Mouse (Mus musculus): Measurements from ENCODE around the gene L1td1. TPM values are rescaled to one million over a fixed set of nuclear protein-coding genes. Genes with fewer than 3 reads are reported as not detected.

L1td1 gene
- total and polyA plus RNA-seq, 2 experiments from 2014 or later, result 0.11 TPM; not detected in 1

- no peak overlapping the region for H3K27ac ChIP-seq (ENCODE audit: low read depth)
- ATAC-seq (ENCODE audit: insufficient read depth, low read depth), result no peak
- 0 out of 2 replicates have a peak, but pooled peaks cover 15% of the 10 kb centered on the region for H3K27me3 ChIP-seq (ENCODE audit: control insufficient read depth, insufficient read depth, low read length)
- H3K9me3 ChIP-seq (replicated peaks; ENCODE audit: control insufficient read depth, low read length), result no peaks in the 10 kb centered on the region
- no peak; the same call in 1 of the 2 replicates for TF ChIP-seq CTCF (IDR thresholded peaks at IDR 0.05; ENCODE audit: low read depth)
- TF ChIP-seq EP300 (IDR thresholded peaks at IDR 0.05; ENCODE audit: low read depth), result no peak
- H3K4me3 ChIP-seq (ENCODE audit: low read depth, low read length), result no peak overlapping the region
- no peaks in the 10 kb centered on the region for H3K36me3 ChIP-seq (replicated peaks; ENCODE audit: control insufficient read depth, insufficient read depth, low read length)
- WGBS, result 33% methylated on average over 4 of the region's 4 CpGs
- no peak overlapping the region for H3K9ac ChIP-seq (replicated peaks; ENCODE audit: low read depth, low read length)
- H3K4me1 ChIP-seq (ENCODE audit: control insufficient read depth, insufficient read depth), result 0 out of 2 replicates have a peak, but pooled peaks cover 12% of the 10 kb centered on the region
- no peak for DNase-seq (ENCODE audit: low spot score)
- H3K4me2 ChIP-seq (ENCODE audit: low read depth, low read length), result no peak overlapping the region
Observed at GRCm38 (mm10) chr4:98725439-98725838, 1.1 kb upstream of the L1td1 start.

GRCm38 (mm10) chr4:98727295-98727958 is 893 bp downstream of the L1td1 start:
- ATAC-seq (ENCODE audit: insufficient read depth, low read depth) (no peak), DNase-seq (ENCODE audit: low spot score) (no peak)
- Histone ChIP-seq H3K27me3 (ENCODE audit: control insufficient read depth, insufficient read depth, low read length) (0 out of 2 replicates have a peak, but pooled peaks cover 15% of the 10 kb centered on the region), H3K36me3 (replicated peaks; ENCODE audit: control insufficient read depth, insufficient read depth, low read length) (no peaks in the 10 kb centered on the region), H3K9ac (replicated peaks; ENCODE audit: low read depth, low read length) (no peak overlapping the region), H3K9me3 (replicated peaks; ENCODE audit: control insufficient read depth, low read length) (no peaks in the 10 kb centered on the region), H3K27ac (ENCODE audit: low read depth) (no peak overlapping the region), H3K4me1 (ENCODE audit: control insufficient read depth, insufficient read depth) (0 out of 2 replicates have a peak, but pooled peaks cover 12% of the 10 kb centered on the region), H3K4me3 (ENCODE audit: low read depth, low read length) (peak overlapping the region; percentile 22), H3K4me2 (ENCODE audit: low read depth, low read length) (peak overlapping the region; percentile 49)
- 6% methylated on average over 21 of the region's 21 CpGs for WGBS
- no peak for TF ChIP-seq CTCF (IDR thresholded peaks at IDR 0.05; ENCODE audit: low read depth)
- no peak for TF ChIP-seq EP300 (IDR thresholded peaks at IDR 0.05; ENCODE audit: low read depth)

GRCm38 (mm10) chr4:98727959-98728347 is 1.4 kb downstream of the L1td1 start:
- Histone ChIP-seq H3K4me3 (ENCODE audit: low read depth, low read length) (peak overlapping the region; percentile 22), H3K4me2 (ENCODE audit: low read depth, low read length) (peak overlapping the region; percentile 49), H3K9ac (replicated peaks; ENCODE audit: low read depth, low read length) (no peak overlapping the region), H3K36me3 (replicated peaks; ENCODE audit: control insufficient read depth, insufficient read depth, low read length) (no peaks in the 10 kb centered on the region), H3K27me3 (ENCODE audit: control insufficient read depth, insufficient read depth, low read length) (0 out of 2 replicates have a peak, but pooled peaks cover 15% of the 10 kb centered on the region), H3K27ac (ENCODE audit: low read depth) (no peak overlapping the region), H3K4me1 (ENCODE audit: control insufficient read depth, insufficient read depth) (0 out of 2 replicates have a peak, but pooled peaks cover 12% of the 10 kb centered on the region), H3K9me3 (replicated peaks; ENCODE audit: control insufficient read depth, low read length) (no peaks in the 10 kb centered on the region)
- ATAC-seq (ENCODE audit: insufficient read depth, low read depth) (no peak), DNase-seq (ENCODE audit: low spot score) (no peak)
- WGBS, result 4% methylated on average over 10 of the region's 10 CpGs
- TF ChIP-seq EP300 (IDR thresholded peaks at IDR 0.05; ENCODE audit: low read depth) (no peak), CTCF (IDR thresholded peaks at IDR 0.05; ENCODE audit: low read depth) (no peak)

GRCm38 (mm10) chr4:98728716-98729115 is 2.2 kb downstream of the L1td1 start:
- no peak for ATAC-seq (ENCODE audit: insufficient read depth, low read depth)
- H3K4me1 ChIP-seq (ENCODE audit: control insufficient read depth, insufficient read depth), result 0 out of 2 replicates have a peak, but pooled peaks cover 12% of the 10 kb centered on the region
- no peak overlapping the region for H3K27ac ChIP-seq (ENCODE audit: low read depth)
- H3K27me3 ChIP-seq (ENCODE audit: control insufficient read depth, insufficient read depth, low read length), result 0 out of 2 replicates have a peak, but pooled peaks cover 15% of the 10 kb centered on the region
- no peaks in the 10 kb centered on the region for H3K36me3 ChIP-seq (replicated peaks; ENCODE audit: control insufficient read depth, insufficient read depth, low read length)
- H3K4me3 ChIP-seq (ENCODE audit: low read depth, low read length), result no peak overlapping the region
- no peaks in the 10 kb centered on the region for H3K9me3 ChIP-seq (replicated peaks; ENCODE audit: control insufficient read depth, low read length)
- DNase-seq (ENCODE audit: low spot score), result no peak
- WGBS, result 39% methylated on average over 7 of the region's 7 CpGs
- H3K4me2 ChIP-seq (ENCODE audit: low read depth, low read length), result peak overlapping the region; percentile 49; the same call in 1 of the 2 replicates
- no peak overlapping the region for H3K9ac ChIP-seq (replicated peaks; ENCODE audit: low read depth, low read length)
- no peak for TF ChIP-seq CTCF (IDR thresholded peaks at IDR 0.05; ENCODE audit: low read depth)
- TF ChIP-seq EP300 (IDR thresholded peaks at IDR 0.05; ENCODE audit: low read depth), result no peak

GRCm38 (mm10) chr4:98733660-98734059 is 7.1 kb downstream of the L1td1 start:
- ATAC-seq (ENCODE audit: insufficient read depth, low read depth) (no peak), DNase-seq (ENCODE audit: low spot score) (no peak)
- Histone ChIP-seq H3K27ac (ENCODE audit: low read depth) (no peak overlapping the region), H3K36me3 (replicated peaks; ENCODE audit: control insufficient read depth, insufficient read depth, low read length) (no peaks in the 10 kb centered on the region), H3K27me3 (ENCODE audit: control insufficient read depth, insufficient read depth, low read length) (0 out of 2 replicates have a peak, but pooled peaks cover 5% of the 10 kb centered on the region), H3K9ac (replicated peaks; ENCODE audit: low read depth, low read length) (no peak overlapping the region), H3K4me2 (ENCODE audit: low read depth, low read length) (no peak overlapping the region), H3K4me1 (ENCODE audit: control insufficient read depth, insufficient read depth) (no peaks in the 10 kb centered on the region), H3K4me3 (ENCODE audit: low read depth, low read length) (no peak overlapping the region), H3K9me3 (replicated peaks; ENCODE audit: control insufficient read depth, low read length) (no peaks in the 10 kb centered on the region)
- TF ChIP-seq CTCF (IDR thresholded peaks at IDR 0.05; ENCODE audit: low read depth) (no peak), EP300 (IDR thresholded peaks at IDR 0.05; ENCODE audit: low read depth) (no peak)
- 88% methylated on average over 16 of the region's 16 CpGs for WGBS
